Mouse (Mus musculus) left cerebral cortex, postnatal 14 days (tissue): ENCODE results near the gene Efhd2. TPM values are rescaled to one million over a fixed set of nuclear protein-coding genes. Genes with fewer than 3 reads are reported as not detected.

Experiments
- DNase-seq, 2 experiments: peaks; one replicate each; pipeline ENCODE4 v3.0.0; 2021 to 2022; ENCODE audit warnings: low spot score in 2 of 2, mixed read lengths in 1 of 2
- intact Hi-C: fragments of 180-260 bp; cut with DNase I; formaldehyde crosslinking; loops from one replicate; pipeline ENCODE4 v1.15.1; 2025
- long read RNA-seq, 2 experiments: library from polyadenylated mRNA; stranded (forward); transcript quantifications; one replicate each; pipeline ENCODE4 v2.0.0; 2021
- total RNA-seq, 2 experiments: library from RNA; stranded (reverse); gene quantifications; 2 replicates each; pipeline ENCODE4 v1.2.3; 2021

Gene Efhd2
- total RNA-seq: 100 to 1,000 TPM; 103 to 119 TPM
- long read RNA-seq, experiment 1, transcript Efhd2-201 (4 exons, 2,381 nt): major isoform, 318 of 354 reads
- long read RNA-seq, experiment 1, partial matches to known transcripts: 7 of 354 reads
- long read RNA-seq, experiment 1, other reads (novel, unspliced or antisense): 29 of 354 reads
- long read RNA-seq, experiment 2, transcript Efhd2-201 (4 exons, 2,381 nt): major isoform, 239 of 258 reads
- long read RNA-seq, experiment 2, partial matches to known transcripts: 5 of 258 reads
- long read RNA-seq, experiment 2, other reads (novel, unspliced or antisense): 14 of 258 reads

DNA sequence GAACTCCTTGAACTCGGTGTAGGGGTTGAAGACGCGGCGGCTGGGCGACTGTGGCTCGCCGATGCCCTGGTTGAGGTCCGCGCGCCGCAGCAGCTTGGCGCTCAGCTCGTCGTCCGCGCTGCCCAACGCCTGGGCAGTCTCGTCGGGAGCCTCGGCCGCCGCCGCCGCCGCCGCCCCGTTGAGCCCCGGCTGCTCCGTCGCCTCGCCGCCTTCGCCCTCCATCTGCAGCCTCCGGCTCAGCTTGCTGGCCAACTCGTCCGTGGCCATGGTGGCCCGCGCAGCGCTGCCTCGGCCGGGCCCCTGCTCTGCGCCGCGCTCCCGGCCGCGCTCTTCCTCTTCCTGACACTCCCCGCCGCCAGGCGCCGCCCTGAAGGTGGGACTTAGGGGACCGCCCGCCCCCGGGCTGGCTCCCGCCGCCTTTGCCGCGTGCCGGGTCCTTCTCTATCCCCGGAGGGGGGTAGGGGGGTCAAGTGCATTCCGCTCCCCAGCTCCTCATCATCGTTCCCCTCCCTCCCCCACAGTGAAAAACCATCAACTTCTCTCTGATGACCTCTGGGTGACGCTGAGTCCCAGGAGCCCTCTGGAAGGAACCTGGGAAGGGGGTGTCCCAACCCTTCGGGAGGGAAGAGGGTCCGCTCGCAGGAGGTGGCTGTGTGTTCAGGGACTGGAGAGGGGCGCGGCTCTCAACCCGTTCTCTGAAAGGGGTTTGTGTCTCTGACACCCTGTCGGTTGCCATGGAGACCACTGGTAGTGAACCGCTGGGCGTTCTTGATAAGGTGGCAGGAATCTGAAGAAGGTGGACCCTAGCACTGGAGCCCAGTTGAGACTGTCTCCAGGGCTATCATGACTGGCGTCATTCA, at the start of gene Efhd2:
Gene Efhd2, minus strand, starts transcription at position 320 of the 860 bp plus-strand sequence.
- peak; percentile 74 to 78 for DNase-seq
- intact Hi-C loops: loop anchor here (5.0 kb wide), 1 partner anchor 82 kb away; no protein-coding TSS in a partner anchor

DNA sequence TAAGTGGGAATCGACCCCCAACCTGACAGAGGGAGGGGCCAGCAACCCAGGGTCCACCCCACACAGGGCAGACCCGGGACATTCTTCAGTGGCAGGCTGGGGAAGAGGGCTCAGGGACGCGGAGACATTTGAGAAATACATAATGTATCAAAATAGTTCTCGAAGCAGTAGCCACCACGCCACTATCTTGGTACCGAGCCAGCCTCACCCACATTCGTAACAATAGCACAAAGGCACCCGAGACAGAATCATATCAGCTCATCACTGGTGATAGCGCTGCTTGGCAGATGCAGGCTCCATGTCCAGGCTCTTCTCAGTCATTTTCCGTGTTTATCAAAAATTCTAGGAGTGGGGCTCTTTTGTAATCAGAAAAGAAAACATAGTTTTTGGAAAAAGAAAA, 49.2 kb upstream of the Efhd2 start:
- intact Hi-C loops: no loop called here
- DNase-seq: peak in 1 of 2 experiments; percentile 54

DNA sequence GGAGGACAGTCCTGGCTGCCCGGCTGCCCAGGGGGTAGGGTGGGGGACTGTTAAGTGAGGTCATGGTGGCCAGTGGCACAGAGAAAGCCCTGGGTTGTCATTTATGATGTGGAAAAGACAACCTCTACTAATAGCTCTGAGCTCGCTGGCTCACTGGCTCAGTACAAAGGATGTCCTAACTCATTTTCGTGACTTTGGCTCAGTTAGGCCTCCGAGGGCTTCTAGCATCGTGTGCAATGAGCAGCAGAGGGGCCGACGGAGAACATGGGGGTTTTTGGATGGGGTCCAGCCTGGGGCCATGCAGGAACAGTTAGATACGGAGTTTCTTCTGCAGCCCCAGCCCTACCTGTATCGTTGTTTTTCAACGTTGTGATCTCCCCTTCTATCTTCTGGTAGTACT, 45.7 kb upstream of the Efhd2 start:
- no peak for DNase-seq
- intact Hi-C loops: no loop called here

DNA sequence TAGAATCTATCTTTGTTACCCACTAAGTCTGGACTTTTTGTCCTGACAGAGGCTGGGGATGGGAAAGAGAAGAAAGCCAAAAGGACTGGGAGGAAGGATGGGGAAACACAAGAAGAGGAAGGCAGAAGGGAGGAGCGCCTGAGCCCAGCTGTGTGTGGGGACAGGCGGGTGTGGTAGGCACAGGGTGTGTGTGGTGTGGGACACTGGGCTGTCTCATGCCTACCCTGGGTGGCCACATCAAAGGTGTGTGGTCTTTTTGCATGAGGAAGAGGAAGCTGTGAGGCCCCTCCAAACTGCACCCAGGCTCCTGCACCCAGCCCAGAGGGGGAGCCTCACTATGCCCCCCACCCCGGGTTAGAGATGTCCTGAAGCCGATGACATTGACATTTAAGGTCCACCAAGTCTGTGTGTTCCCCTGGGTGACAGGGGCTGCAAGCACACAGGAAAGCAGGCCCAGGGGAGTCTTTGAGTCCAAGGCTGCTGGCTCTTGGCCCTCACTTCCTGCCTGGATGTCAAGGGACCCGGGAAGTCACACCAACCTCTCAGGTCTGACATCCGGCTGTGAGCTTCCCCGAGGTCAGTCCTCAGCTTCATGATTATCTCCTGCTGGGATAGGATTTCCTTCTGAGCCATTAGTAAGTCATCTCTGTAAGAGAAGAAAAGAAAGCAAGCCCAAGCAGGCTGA, 43.2 kb upstream of the Efhd2 start:
- no peak for DNase-seq
- intact Hi-C loops: no loop called here

DNA sequence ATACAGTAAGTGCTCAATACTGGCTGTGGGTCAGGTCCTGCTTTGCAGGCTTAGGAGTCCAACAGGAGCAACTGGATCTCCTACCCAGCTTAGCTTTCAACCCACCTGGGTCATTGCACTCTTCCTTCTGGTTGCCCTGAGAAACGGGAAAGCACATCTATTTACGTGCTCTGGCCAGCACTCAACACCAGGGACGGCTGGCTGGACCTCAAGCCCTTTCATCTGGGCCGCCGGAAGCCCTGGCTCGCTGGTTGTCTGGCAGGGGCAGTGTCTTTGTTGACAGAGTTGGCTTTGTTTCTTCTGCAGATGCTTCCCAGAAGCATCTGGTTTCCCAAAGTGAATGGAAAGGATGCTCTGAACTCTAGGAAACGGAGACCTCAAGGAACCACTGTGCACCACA, 39.3 kb upstream of the Efhd2 start:
- intact Hi-C loops: no loop called here

DNA sequence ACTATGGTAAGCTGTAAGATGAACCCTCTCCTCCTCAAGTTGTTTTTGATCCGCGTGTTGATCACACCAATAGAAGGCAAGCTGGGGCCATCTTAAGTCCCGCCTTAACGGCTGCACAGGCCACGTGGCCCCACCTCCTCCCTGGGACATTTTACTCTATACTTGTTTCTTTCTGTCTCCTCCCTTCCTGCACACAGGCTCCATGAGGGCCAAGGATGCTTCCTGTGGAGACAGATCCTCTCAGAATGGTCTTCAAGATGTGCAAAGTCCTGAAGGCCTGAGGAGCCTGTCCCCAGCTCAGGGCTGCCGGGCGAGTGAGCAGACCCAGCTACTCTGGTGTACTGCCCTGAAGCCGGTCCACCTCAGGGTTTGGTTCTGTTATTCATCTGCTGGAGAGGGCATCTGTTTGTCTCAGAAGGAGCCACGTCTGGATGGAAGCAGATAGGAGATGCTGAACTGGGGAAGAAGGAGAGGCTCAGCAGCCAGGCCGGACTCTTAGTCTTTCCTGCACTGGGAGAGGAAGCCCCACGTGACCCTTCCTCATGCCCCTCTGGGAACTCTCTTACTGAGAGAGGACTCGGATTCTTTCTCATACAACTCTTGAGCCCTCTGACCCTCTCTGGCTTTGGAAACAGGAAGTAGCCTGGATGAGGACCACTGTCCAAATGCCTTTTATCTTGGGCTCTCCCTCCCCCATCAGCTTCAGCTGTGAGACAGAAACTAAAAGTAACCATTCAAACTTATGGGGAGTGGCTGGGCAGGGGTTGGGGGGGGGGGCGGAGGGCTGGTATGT, 38.7 kb upstream of the Efhd2 start:
- no peak for DNase-seq
- intact Hi-C loops: no loop called here

More for the DNA sequence above, 39.3 kb upstream of the Efhd2 start:
- DNase-seq: peak; percentile 42 to 47

DNA sequence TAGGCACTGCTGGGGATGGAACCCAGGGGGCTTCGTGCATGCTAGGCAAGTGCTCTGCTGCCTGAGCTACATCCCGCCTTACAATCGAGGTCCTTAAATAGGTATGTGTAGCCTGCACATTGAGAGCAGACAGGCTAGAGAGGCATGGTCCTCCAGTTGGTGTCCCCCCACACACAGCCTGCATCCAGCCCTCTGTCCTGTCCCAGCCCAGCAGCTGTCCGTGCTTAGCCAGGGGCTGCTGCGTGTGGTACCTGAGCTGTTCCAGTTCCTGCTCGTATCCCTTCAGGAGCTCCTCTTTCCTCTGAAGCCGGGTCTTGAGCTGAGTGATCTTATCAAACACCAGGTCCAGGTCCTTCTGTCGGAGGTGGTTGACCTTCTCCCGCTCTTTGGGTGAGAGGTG, 30.0 kb upstream of the Efhd2 start:
- no peak for DNase-seq
- intact Hi-C loops: no loop called here

DNA sequence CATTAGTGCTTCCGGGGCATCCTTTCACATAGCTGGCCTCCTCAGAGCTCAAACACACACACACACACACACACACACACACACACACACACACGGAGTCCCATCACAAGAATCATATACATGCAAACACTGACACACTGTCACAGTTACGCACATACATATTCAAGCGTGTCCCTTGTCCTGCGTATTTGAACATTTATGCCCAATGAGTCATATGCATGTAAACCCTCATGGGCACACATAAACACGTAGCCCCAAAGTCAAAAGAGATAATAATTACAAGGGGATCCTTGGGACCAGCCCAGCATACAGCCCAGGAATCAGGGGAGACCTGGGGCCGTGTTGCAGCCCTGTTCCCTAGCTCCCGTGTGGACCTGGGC, 27.7 kb upstream of the Efhd2 start:
- intact Hi-C loops: no loop called here
- DNase-seq: no peak

DNA sequence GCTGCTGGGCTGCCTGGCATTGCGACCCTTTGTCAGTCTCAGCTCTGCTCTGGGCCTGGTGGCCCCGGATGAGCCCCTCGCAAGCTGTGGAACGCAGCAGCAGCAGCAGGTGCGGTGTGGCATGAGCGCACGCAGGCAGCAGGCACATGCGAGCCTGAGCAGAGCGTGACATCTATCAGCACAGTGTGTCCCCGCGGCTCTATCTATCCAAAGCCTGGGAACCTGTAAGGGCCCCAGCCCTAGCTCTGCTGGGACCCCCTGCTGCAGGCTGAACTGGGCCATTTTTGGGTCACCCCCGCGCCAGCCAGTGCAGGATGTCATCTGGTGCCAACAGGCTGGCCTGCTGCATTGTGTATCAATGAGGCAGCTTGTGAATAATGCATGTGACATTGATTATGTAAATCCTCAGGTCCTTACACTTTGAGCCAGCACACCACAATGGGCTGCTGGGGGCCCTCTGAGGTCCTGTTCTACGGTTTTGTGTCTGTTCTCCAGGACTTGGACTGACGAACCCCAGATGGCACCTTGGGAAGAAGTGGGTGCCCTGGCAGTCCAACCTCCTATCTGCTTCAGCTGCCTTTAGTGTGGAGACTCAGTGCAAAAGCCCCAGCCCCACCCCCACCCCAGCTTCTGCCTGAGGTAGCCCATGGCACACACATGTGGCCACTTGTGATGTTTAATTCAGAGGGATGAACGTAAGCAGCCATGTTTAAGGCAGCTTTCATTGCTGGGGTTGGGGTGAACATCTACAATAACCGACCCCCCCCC, 27.2 kb upstream of the Efhd2 start:
- DNase-seq: peak in 1 of 2 experiments; percentile 18
- intact Hi-C loops: no loop called here

DNA sequence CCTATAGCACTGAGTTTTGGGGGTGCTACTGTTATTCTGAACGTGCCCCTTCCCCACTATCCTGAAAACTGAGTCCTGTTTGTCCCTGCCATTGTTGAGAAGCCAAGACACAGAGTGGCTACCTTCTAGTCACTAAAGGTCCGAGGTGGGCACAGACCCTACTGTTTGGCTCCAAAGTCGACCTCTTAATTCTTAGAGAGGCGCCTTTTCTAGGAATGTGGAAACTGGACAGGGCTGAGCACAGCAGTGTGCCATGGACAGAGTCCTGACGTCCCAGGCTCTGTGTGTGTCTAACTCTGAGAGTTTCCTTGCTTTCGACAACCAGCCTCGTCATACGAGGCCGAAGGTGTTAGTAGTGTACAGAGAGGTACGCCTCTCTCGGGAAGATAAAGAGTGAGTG, 25.7 kb upstream of the Efhd2 start:
- intact Hi-C loops: no loop called here
- no peak for DNase-seq

DNA sequence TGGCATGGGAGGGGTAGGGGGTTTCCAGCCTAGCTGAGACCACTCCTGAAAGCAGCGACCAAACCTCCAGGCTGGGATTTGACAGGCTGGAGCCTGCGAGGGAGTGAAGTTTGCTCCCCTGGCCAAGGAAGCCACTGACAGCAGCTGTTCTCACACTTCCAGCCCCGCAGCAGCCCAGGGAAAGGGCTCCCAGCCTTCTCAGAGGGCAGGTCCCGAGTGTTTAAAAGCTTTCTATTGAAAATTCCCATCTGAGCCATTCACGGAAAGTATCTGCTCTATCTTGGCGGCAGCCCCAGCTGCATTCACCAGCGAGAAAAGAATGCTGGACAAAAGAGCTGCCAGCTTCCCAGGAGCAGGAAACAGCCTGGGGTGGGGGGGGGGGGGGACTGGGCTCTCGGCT, 25.2 kb upstream of the Efhd2 start:
- DNase-seq: peak in 1 of 2 experiments; percentile 23
- intact Hi-C loops: no loop called here

DNA sequence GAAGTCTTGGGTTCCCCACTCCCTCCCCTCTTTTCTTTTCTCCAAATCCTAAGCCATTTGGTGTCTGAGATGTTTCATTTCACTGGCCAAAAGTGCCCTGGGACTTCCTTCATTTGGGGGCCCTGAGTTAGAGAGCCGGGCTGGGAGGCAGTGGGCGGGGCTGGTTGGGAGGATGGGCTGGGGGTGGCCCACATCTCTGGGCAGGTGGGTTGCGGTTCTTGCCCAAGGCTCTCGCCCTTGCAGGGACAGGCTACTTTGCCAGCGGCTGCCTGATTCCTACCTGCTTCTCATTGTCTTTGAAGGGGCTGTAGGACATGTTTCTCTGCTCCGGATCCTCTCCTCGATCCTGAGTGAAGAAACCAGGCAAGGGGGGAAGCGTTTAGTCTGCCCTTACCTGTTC, 24.2 kb upstream of the Efhd2 start:
- no peak for DNase-seq
- intact Hi-C loops: no loop called here

DNA sequence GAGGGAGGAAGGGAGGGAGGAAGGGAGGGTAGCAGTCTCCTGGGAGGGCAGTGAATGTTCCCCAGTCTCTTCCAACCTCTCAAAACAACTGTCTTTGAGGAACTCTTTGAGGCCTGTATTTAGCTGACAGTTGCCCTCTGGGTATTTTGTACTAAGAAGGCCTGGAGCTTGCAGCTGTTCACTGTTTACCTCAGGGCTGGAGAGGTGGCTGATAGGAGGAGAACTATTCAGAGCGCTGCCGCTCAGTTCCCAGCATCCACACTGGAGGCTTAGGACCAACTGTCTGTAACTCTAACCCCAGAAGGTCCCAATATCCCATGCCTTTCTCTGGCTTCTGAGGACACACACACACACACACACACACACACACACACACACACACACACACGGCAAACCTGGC, 23.1 kb upstream of the Efhd2 start:
- intact Hi-C loops: no loop called here
- DNase-seq: no peak

DNA sequence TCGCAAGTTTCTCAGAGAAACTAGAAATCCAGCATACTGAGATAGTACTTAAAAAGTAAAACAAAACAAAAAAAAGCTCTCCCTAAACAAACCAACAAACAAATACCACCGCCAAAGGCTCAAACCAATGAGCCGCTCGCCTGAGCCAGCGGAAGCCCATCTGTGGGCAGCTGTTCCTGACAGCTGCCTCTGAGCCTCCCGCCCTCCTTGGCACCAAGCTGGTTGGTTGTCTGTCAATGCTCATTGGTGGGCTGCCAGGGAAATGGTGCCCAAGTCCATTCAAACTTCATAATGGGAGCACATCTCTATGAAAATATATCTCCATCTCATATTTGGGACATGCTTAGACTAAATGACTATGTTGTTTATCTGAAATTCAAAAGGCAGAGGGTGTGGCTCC, 22.5 kb upstream of the Efhd2 start:
- no peak for DNase-seq
- intact Hi-C loops: no loop called here

DNA sequence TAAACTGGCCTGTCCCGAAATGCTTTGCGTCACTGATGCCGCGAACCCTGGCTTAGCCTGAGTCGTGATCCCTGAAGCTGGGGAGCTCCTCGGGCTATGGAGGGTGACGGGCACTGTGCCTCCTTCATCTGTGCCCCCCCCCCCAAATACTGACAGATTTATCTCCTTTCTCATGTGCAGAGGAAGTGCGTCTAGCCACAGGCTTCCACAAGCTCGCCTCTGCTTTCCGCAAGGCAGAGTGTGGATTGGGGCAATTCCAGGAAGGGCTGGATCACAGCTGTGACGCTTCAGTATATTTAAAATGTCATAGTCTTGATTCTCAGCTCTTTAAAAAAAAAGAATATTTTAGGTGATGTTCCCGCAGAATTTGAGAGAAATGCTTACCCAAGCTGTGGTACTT, 21.1 kb upstream of the Efhd2 start:
- peak; percentile 55 to 62 for DNase-seq
- intact Hi-C loops: no loop called here

DNA sequence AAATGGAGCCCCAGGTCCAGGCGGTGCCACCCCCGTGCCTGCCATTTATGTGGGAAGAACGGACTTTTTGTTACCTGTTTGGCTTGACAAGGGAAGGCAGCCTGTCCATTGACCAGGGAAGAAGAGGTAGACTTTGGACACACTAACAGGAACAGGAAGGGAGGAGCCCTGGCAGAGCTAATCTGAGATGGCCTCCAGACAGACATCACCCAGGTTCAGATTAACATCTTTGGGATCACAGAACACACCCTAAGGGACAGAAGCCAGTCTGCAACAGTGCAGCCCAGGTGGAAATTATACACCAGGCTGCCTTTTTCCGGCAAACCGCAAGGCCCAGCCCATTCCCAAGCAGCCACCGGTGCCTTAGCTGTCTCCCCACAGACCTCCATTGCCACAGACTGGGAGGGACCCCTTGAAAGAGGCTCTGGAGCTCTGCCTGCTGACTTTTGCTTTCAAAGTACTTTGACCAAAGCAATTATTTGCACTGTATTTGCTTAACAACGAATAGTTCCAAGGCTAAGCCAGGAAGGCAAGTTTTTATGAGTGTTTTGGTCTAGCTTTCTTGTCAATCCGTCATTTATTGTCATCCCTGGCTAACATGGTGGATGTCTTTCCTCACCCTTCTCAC, 18.6 kb upstream of the Efhd2 start:
- DNase-seq: no peak
- intact Hi-C loops: no loop called here

DNA sequence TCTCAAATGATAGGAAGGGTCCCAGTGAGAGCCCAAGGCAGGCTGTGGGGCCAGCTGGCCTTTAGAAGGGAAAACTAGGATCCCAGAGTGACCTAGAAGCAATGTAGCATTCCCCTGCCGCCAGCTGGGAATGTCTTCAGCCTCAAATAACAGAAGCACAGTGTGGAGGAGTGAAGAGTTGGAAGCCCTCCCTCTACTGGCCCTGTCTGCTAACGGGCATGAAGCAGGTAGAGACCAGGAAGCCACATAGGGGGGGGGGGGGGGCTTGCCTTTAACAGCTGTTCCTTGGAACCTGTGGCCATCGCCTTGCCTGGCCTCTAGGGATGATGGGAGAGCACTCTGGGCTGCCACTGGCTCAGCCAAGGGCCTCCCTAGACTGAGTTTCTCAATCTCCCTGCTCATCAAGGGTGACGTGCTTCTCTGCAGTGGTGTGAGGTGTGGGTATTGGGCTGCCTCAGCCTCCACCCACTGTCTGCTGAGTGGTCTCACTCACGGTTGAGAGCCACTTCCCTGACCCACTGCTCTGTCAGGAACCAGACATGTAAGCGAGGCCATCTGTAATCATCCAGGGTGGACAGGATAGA, 11.8 kb upstream of the Efhd2 start:
- intact Hi-C loops: no loop called here
- no peak for DNase-seq

DNA sequence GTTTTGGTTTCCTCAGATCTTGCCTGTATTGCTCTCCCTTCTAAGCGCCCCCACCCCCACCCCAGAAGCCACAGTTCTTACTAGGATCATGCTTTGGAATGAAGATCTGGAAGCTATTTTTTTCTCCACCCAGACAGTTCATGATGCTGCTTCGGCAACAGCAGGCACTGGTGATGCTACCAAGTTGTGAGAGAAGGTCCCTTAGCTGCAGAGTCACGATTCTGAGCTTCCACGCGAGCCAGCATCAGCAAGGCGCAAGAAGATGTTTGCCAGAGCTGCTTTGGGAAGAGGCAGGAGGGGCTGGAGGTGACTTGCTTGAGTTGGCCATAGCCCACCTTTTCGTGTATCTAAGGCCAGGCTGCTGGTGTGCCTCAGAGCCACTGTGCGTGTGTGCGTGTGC, 10.7 kb upstream of the Efhd2 start:
- peak; percentile 61 to 75 for DNase-seq

More for the DNA sequence above, 10.7 kb upstream of the Efhd2 start:
- intact Hi-C loops: no loop called here
